Mouse (Mus musculus) embryonic stem cell, embryonic (primary cell): Measurements from ENCODE around the gene Mettl21a.

Experiments used
- CTCF ChIA-PET, 4 experiments: fragments of 300-600 bp in 2 of 4; fragments of 350-600 bp in 2 of 4; sonication (Branson Sonifier 250); formaldehyde crosslinking; loops; one replicate each; lab custom pipeline; 2022; ENCODE audit warnings: inconsistent platforms in 2 of 4; lab: Charles Lee
- POLR2A ChIA-PET, 4 experiments: fragments of 300-600 bp in 2 of 4; fragments of 350-600 bp in 2 of 4; sonication (Branson Sonifier 250); formaldehyde crosslinking; loops; one replicate each; lab custom pipeline; 2022; ENCODE audit warnings: antibody characterized with exemption in 4 of 4, inconsistent platforms in 1 of 4; lab: Charles Lee

Mettl21a gene

DNA sequence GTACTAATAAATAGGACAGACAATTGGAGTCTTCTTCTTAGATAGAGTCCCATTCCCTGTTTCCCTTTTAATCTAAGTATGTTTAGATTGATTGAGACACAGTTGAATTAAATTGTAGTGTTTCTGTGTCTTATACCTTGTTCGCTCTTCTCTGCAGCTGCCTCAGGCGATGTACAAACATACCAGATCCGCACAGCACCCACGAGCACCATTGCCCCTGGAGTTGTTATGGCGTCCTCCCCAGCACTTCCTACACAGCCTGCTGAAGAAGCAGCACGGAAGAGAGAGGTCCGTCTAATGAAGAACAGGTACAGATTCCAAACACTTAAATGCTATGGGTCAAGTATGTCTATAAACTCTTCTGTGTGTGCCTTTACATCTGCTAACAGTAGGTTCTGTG, 41.0 kb downstream of the Mettl21a start:
- ChIA-PET POLR2A (interaction anchor here in 1 of 4 experiments (0.6 to 3.1 kb wide), 7 partner anchors 9 to 114 kb away, joined by 3 to 12 read pairs (median 4); partner anchors contain the start of genes Ccnyl1, Creb1 and Mettl21a), CTCF (no interaction called here)

DNA sequence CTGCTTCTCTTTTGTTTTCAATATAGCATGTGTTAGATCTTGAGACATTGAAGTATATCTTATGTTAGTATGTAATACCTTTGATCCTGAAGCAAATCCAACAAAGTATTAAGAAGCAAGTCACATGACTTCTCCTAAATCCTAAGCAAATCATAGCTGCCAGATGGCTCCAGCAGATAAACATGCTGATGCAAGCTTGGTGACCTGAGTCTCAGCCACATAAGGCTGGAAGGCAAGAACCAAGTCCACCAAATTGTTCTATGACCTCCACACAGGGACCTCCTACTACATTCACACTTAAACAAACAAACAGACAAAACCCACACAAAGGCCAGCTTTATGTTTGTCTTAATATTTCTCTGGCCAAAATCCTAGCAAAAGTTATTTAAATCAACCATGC, 48.8 kb downstream of the Mettl21a start:
- ChIA-PET CTCF (no interaction called here), POLR2A (interaction anchor here in 1 of 4 experiments (0.5 to 1.8 kb wide), 3 partner anchors 10 to 1042 kb away, joined by 3 to 5 read pairs (median 4); no protein-coding TSS in a partner anchor)

DNA sequence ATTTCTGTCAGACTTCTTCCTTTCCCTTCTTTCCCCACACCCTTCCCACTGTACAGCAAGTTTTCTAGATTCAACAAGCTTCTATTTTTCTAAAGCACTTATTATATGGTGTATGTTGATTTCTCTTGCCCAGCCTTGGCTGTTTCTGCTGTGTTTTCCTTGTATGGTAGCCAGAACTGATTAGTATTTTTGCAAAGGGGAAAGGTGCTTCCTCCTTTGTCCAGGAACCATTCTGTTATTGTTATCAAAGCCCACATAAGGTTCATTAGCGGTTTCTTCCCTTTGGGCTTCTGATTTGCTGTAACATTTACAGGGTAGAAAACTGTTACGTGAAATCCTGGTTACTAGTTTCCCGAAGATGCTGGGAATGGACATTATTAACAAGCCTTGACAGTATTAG, 56.9 kb downstream of the Mettl21a start:
- ChIA-PET POLR2A (no interaction called here), CTCF (no interaction called here)
